Mouse (Mus musculus): ENCODE measurements around the gene Smg1. TPM values are rescaled to one million over a fixed set of nuclear protein-coding genes. Genes with fewer than 3 reads are reported as not detected.

Gene Smg1
- polyA plus RNA-seq, 1 experiment from 2014 or later = 10.7 TPM

GRCm38 (mm10) chr7:118163006-118163405, 80.5 kb downstream of the Smg1 start:
- ATAC-seq (replicated peaks; ENCODE audit: low FRiP score, low read depth) = no peak
- no peak for TF ChIP-seq CTCF (IDR thresholded peaks at IDR 0.05; ENCODE audit: low read depth)
- Histone ChIP-seq H3K27me3 (ENCODE audit: insufficient read depth, low read length) (no peaks in the 10 kb centered on the region), H3K9me3 (replicated peaks; ENCODE audit: low read length) (no peaks in the 10 kb centered on the region), H3K27ac (no peak overlapping the region), H3K4me2 (ENCODE audit: low read length) (no peak overlapping the region), H3K9ac (ENCODE audit: low read depth, low read length) (no peak overlapping the region), H3K4me3 (replicated peaks; ENCODE audit: low read depth, low read length) (no peak overlapping the region), H3K4me1 (replicated peaks; ENCODE audit: insufficient read depth, low read length) (no peaks in the 10 kb centered on the region), H3K36me3 (ENCODE audit: insufficient read depth, low read length) (peaks cover 43% of the 10 kb centered on the region; the same call in 1 of the 2 replicates)
- DNase-seq (ENCODE audit: low spot score) = no peak
- 89% methylated on average over 8 of the region's 8 CpGs for WGBS

- no peak for TF ChIP-seq CTCF (IDR thresholded peaks at IDR 0.05; ENCODE audit: low read depth)
- ATAC-seq (replicated peaks; ENCODE audit: low FRiP score, low read depth) = no peak
These were observed 83.3 kb downstream of the Smg1 start for GRCm38 (mm10) chr7:118160121-118160520.

GRCm38 (mm10) chr7:118156461-118156860, 87.0 kb downstream of the Smg1 start:
- WGBS = 78% methylated on average over 7 of the region's 7 CpGs
- DNase-seq (ENCODE audit: low spot score) (no peak), ATAC-seq (replicated peaks; ENCODE audit: low FRiP score, low read depth) (no peak)
- H3K9ac ChIP-seq (ENCODE audit: low read depth, low read length) = no peak overlapping the region
- no peak overlapping the region for H3K27ac ChIP-seq
- H3K9me3 ChIP-seq (replicated peaks; ENCODE audit: low read length) = no peaks in the 10 kb centered on the region
- H3K27me3 ChIP-seq (ENCODE audit: insufficient read depth, low read length) = no peaks in the 10 kb centered on the region
- no peaks in the 10 kb centered on the region for H3K4me1 ChIP-seq (replicated peaks; ENCODE audit: insufficient read depth, low read length)
- H3K4me2 ChIP-seq (ENCODE audit: low read length) = no peak overlapping the region
- no peak for TF ChIP-seq CTCF (IDR thresholded peaks at IDR 0.05; ENCODE audit: low read depth)
- H3K4me3 ChIP-seq (replicated peaks; ENCODE audit: low read depth, low read length) = no peak overlapping the region
- peaks cover 53% of the 10 kb centered on the region for H3K36me3 ChIP-seq (ENCODE audit: insufficient read depth, low read length)

More at GRCm38 (mm10) chr7:118160121-118160520, 83.3 kb downstream of the Smg1 start:
- Histone ChIP-seq H3K4me3 (replicated peaks; ENCODE audit: low read depth, low read length) (no peak overlapping the region), H3K4me2 (ENCODE audit: low read length) (no peak overlapping the region), H3K27me3 (ENCODE audit: insufficient read depth, low read length) (no peaks in the 10 kb centered on the region), H3K9me3 (replicated peaks; ENCODE audit: low read length) (no peaks in the 10 kb centered on the region), H3K36me3 (ENCODE audit: insufficient read depth, low read length) (peaks cover 34% of the 10 kb centered on the region), H3K9ac (ENCODE audit: low read depth, low read length) (no peak overlapping the region), H3K27ac (no peak overlapping the region), H3K4me1 (replicated peaks; ENCODE audit: insufficient read depth, low read length) (no peaks in the 10 kb centered on the region)
- no peak for DNase-seq (ENCODE audit: low spot score)
- 90% methylated on average over 3 of the region's 3 CpGs for WGBS

GRCm38 (mm10) chr7:118154150-118154549, 89.3 kb downstream of the Smg1 start:
- 92% methylated on average over 6 of the region's 6 CpGs for WGBS
- no peak for TF ChIP-seq CTCF (IDR thresholded peaks at IDR 0.05; ENCODE audit: low read depth)
- H3K36me3 ChIP-seq (ENCODE audit: insufficient read depth, low read length) = peaks cover 51% of the 10 kb centered on the region
- no peaks in the 10 kb centered on the region for H3K9me3 ChIP-seq (replicated peaks; ENCODE audit: low read length)
- no peak overlapping the region for H3K9ac ChIP-seq (ENCODE audit: low read depth, low read length)
- H3K27me3 ChIP-seq (ENCODE audit: insufficient read depth, low read length) = no peaks in the 10 kb centered on the region
- ATAC-seq (replicated peaks; ENCODE audit: low FRiP score, low read depth) (no peak), DNase-seq (ENCODE audit: low spot score) (no peak)
- no peak overlapping the region for H3K4me3 ChIP-seq (replicated peaks; ENCODE audit: low read depth, low read length)
- no peak overlapping the region for H3K4me2 ChIP-seq (ENCODE audit: low read length)
- no peaks in the 10 kb centered on the region for H3K4me1 ChIP-seq (replicated peaks; ENCODE audit: insufficient read depth, low read length)
- no peak overlapping the region for H3K27ac ChIP-seq

GRCm38 (mm10) chr7:118143602-118144001, 99.9 kb downstream of the Smg1 start:
- WGBS = 88% methylated on average over 3 of the region's 3 CpGs
- H3K27me3 ChIP-seq (ENCODE audit: insufficient read depth, low read length) = no peaks in the 10 kb centered on the region
- no peaks in the 10 kb centered on the region for H3K9me3 ChIP-seq (replicated peaks; ENCODE audit: low read length)
- no peak for TF ChIP-seq CTCF (IDR thresholded peaks at IDR 0.05; ENCODE audit: low read depth)
- H3K4me2 ChIP-seq (ENCODE audit: low read length) = no peak overlapping the region
- H3K9ac ChIP-seq (ENCODE audit: low read depth, low read length) = no peak overlapping the region
- H3K4me3 ChIP-seq (replicated peaks; ENCODE audit: low read depth, low read length) = no peak overlapping the region
- no peak for ATAC-seq (replicated peaks; ENCODE audit: low FRiP score, low read depth)
- H3K36me3 ChIP-seq (ENCODE audit: insufficient read depth, low read length) = peaks cover 47% of the 10 kb centered on the region
- no peaks in the 10 kb centered on the region for H3K4me1 ChIP-seq (replicated peaks; ENCODE audit: insufficient read depth, low read length)
- H3K27ac ChIP-seq = no peak overlapping the region
- no peak for DNase-seq (ENCODE audit: low spot score)

GRCm38 (mm10) chr7:118143123-118143522, 100.3 kb downstream of the Smg1 start:
- Histone ChIP-seq H3K27me3 (ENCODE audit: insufficient read depth, low read length) (no peaks in the 10 kb centered on the region), H3K4me3 (replicated peaks; ENCODE audit: low read depth, low read length) (no peak overlapping the region), H3K36me3 (ENCODE audit: insufficient read depth, low read length) (peaks cover 44% of the 10 kb centered on the region), H3K4me1 (replicated peaks; ENCODE audit: insufficient read depth, low read length) (no peaks in the 10 kb centered on the region), H3K27ac (no peak overlapping the region), H3K9ac (ENCODE audit: low read depth, low read length) (no peak overlapping the region), H3K9me3 (replicated peaks; ENCODE audit: low read length) (no peaks in the 10 kb centered on the region), H3K4me2 (ENCODE audit: low read length) (no peak overlapping the region)
- WGBS = 88% methylated on average over 4 of the region's 4 CpGs
- no peak for TF ChIP-seq CTCF (IDR thresholded peaks at IDR 0.05; ENCODE audit: low read depth)
- DNase-seq (ENCODE audit: low spot score) (no peak), ATAC-seq (replicated peaks; ENCODE audit: low FRiP score, low read depth) (no peak)

- 89% methylated on average over 7 of the region's 7 CpGs for WGBS
- no peak for DNase-seq (ENCODE audit: low spot score)
- Histone ChIP-seq H3K4me3 (replicated peaks; ENCODE audit: low read depth, low read length) (no peak overlapping the region), H3K36me3 (ENCODE audit: insufficient read depth, low read length) (peaks cover 59% of the 10 kb centered on the region), H3K27ac (no peak overlapping the region), H3K4me2 (ENCODE audit: low read length) (no peak overlapping the region), H3K9me3 (replicated peaks; ENCODE audit: low read length) (no peaks in the 10 kb centered on the region), H3K9ac (ENCODE audit: low read depth, low read length) (no peak overlapping the region), H3K27me3 (ENCODE audit: insufficient read depth, low read length) (no peaks in the 10 kb centered on the region), H3K4me1 (replicated peaks; ENCODE audit: insufficient read depth, low read length) (no peaks in the 10 kb centered on the region)
- no peak for TF ChIP-seq CTCF (IDR thresholded peaks at IDR 0.05; ENCODE audit: low read depth)
- ATAC-seq (replicated peaks; ENCODE audit: low FRiP score, low read depth) = no peak
These were observed 102.2 kb downstream of the Smg1 start for GRCm38 (mm10) chr7:118141271-118141670.

Data from kidney, postnatal 0 days (tissue).